Mouse (Mus musculus) ES-E14 (cell line): ENCODE results near the gene Rapgef6. TPM values are rescaled to one million over a fixed set of nuclear protein-coding genes. Genes with fewer than 3 reads are reported as not detected.
A peak's percentile ranks its signal among the peaks of the same experiment; 100 is the strongest.

Experiments
- DNase-seq: peaks from one replicate; pipeline ENCODE4 v3.0.0-alpha.2; 2013; ENCODE audit warnings: low read depth, low spot score
- H3K27ac ChIP-seq: 2 replicates; pipeline ENCODE4 v1.5.1; 2012; ENCODE audit warnings: low read depth, mild to moderate bottlenecking, low read length, moderate library complexity, mixed read lengths; ENCODE audit not compliant: poor library complexity, insufficient read depth, severe bottlenecking
- H3K36me3 ChIP-seq: 2 replicates; pipeline ENCODE4 v1.6.1; 2012; ENCODE audit warnings: mild to moderate bottlenecking, low read length, moderate library complexity, mixed read lengths; ENCODE audit not compliant: control insufficient read depth, poor library complexity, insufficient read depth, severe bottlenecking
- H3K4me1 ChIP-seq, 2 experiments: fragments of 150-350 bp in 1 of 2; sonication (generic) in 1 of 2; 2 replicates each; pipeline ENCODE4 v1.6.1; 2012; ENCODE audit warnings: low read length in 2 of 2, mild to moderate bottlenecking in 1 of 2, mixed read lengths in 1 of 2; ENCODE audit not compliant: control insufficient read depth in 2 of 2, insufficient read depth in 2 of 2, poor library complexity in 1 of 2
- H3K4me3 ChIP-seq, 2 experiments: fragments of 150-350 bp in 1 of 2; sonication (generic) in 1 of 2; 2 replicates each; pipeline ENCODE4 v1.5.1; 2012; ENCODE audit warnings: low read length in 2 of 2, low read depth in 1 of 2, mild to moderate bottlenecking in 1 of 2, mixed read lengths in 1 of 2; ENCODE audit not compliant: insufficient read depth in 1 of 2, poor library complexity in 1 of 2, severe bottlenecking in 1 of 2
- H3K9ac ChIP-seq: 2 replicates; pipeline ENCODE4 v1.6.1; 2012; ENCODE audit warnings: low read depth, mild to moderate bottlenecking, low read length, mixed read lengths; ENCODE audit not compliant: poor library complexity, insufficient read depth, severe bottlenecking
- H3K9me3 ChIP-seq: fragments of 150-350 bp; sonication (generic); 2 replicates; pipeline ENCODE4 v1.6.1; 2012; ENCODE audit warnings: low read depth, mild to moderate bottlenecking, low read length; ENCODE audit not compliant: control insufficient read depth, insufficient read depth
- CHD2 ChIP-seq: IDR thresholded peaks from 2 replicates; pipeline ENCODE4 v1.6.1; 2014; ENCODE audit warnings: mild to moderate bottlenecking, low read depth, low read length, inconsistent platforms
- HCFC1 ChIP-seq: IDR thresholded peaks from 2 replicates; pipeline ENCODE4 v1.6.1; 2012; ENCODE audit warnings: low read length, inconsistent platforms, borderline replicate concordance; ENCODE audit not compliant: insufficient read depth
- MAFK ChIP-seq: IDR thresholded peaks from 2 replicates; pipeline ENCODE4 v1.6.1; 2014; ENCODE audit warnings: mild to moderate bottlenecking, low read depth, low read length, inconsistent platforms; ENCODE audit not compliant: insufficient read depth
- ZC3H11A ChIP-seq: IDR thresholded peaks from 2 replicates; pipeline ENCODE4 v1.6.1; 2012; ENCODE audit warnings: low read depth, mild to moderate bottlenecking, inconsistent platforms, low read length, borderline replicate concordance
- ZNF384 ChIP-seq: IDR thresholded peaks from 2 replicates; pipeline ENCODE4 v1.6.1; 2012; ENCODE audit warnings: low read depth, low read length, inconsistent platforms
- in situ Hi-C, 2 experiments: fragments of 600-800 bp; cut with MboI; formaldehyde crosslinking; loops; one replicate each; pipeline ENCODE4 v1.15.1; 2025; ENCODE audit warnings: low sequenced_read_pairs in 2 of 2, inconsistent platforms in 1 of 2; ENCODE audit not compliant: unreplicated experiment in 2 of 2
- total RNA-seq: library from RNA; depleted of rRNA; stranded (reverse); fragments of 300-350 nt; gene quantifications from 2 replicates; pipeline ENCODE4 v1.2.3, GENCODE M21; 2012

Gene Rapgef6
- total RNA-seq, 1 experiment = 28.5 TPM

DNA sequence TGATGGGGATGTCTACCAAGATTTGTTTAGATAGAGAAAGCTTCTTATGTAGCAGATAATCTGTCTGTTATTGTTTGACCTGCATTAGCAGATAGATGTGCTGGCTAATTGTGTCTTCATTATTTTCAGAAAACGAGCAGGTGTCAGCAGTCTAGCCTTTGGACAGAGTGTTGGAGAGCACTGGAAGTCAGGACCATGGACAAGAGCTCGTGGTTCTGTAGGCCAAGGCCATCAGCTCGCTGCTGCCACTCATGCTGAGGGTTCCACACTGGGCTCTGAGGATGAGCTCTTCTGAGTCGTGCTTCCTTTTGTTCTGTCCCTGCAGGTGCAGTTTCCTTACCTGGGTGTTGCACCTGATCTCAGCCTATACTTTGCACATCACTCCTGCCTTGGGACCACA, 173.3 kb downstream of the Rapgef6 start:
- Histone ChIP-seq H3K36me3 (peaks cover 4% of the 10 kb centered on the region; the same call in 1 of the 2 replicates), H3K9me3 (no peaks in the 10 kb centered on the region), H3K27ac (no peak overlapping the region), H3K4me3 (no peak overlapping the region), H3K9ac (no peak overlapping the region), H3K4me1 (no peaks in the 10 kb centered on the region)
- TF ChIP-seq CHD2 (no peak), ZC3H11A (no peak), HCFC1 (no peak), MAFK (0 out of 2 replicates have a peak, but pooled peaks have one; percentile 29), ZNF384 (no peak)
- in situ Hi-C loops = no loop called here
- DNase-seq = no peak

GRCm38 (mm10) chr11:54697611-54698010, 175.0 kb downstream of the Rapgef6 start:
- H3K36me3 ChIP-seq = peaks cover 4% of the 10 kb centered on the region; the same call in 1 of the 2 replicates

GRCm38 (mm10) chr11:54698636-54699035, 176.0 kb downstream of the Rapgef6 start:
- Histone ChIP-seq H3K27ac (no peak overlapping the region), H3K9me3 (no peaks in the 10 kb centered on the region), H3K4me1 (no peaks in the 10 kb centered on the region), H3K9ac (no peak overlapping the region), H3K4me3 (no peak overlapping the region), H3K36me3 (peaks cover 4% of the 10 kb centered on the region; the same call in 1 of the 2 replicates)
- no peak for TF ChIP-seq ZNF384
- no peak for TF ChIP-seq HCFC1
- no peak for TF ChIP-seq ZC3H11A
- no peak for TF ChIP-seq CHD2
- TF ChIP-seq MAFK = no peak
- DNase-seq = no peak
- in situ Hi-C loops = no loop called here

More at GRCm38 (mm10) chr11:54697611-54698010, 175.0 kb downstream of the Rapgef6 start:
- no peak overlapping the region for H3K4me3 ChIP-seq
- in situ Hi-C loops = no loop called here
- TF ChIP-seq HCFC1 (no peak), ZNF384 (no peak), ZC3H11A (no peak), MAFK (no peak), CHD2 (no peak)
- H3K9ac ChIP-seq = no peak overlapping the region
- H3K4me1 ChIP-seq = no peaks in the 10 kb centered on the region
- no peaks in the 10 kb centered on the region for H3K9me3 ChIP-seq
- no peak for DNase-seq
- H3K27ac ChIP-seq = no peak overlapping the region

GRCm38 (mm10) chr11:54699972-54700371, 177.3 kb downstream of the Rapgef6 start:
- H3K4me3 ChIP-seq = no peak overlapping the region
- no peaks in the 10 kb centered on the region for H3K9me3 ChIP-seq
- in situ Hi-C loops = loop anchor here in 1 of 2 experiments (5.0 kb wide), 1 partner anchor 172 kb away; no protein-coding TSS in a partner anchor
- H3K27ac ChIP-seq = no peak overlapping the region
- no peak for DNase-seq
- H3K36me3 ChIP-seq = no peaks in the 10 kb centered on the region; the same call in 1 of the 2 replicates
- TF ChIP-seq HCFC1 (no peak), ZC3H11A (no peak), CHD2 (no peak), ZNF384 (no peak), MAFK (no peak)
- H3K4me1 ChIP-seq = no peaks in the 10 kb centered on the region
- no peak overlapping the region for H3K9ac ChIP-seq
